Mouse (Mus musculus) forebrain, embryonic 15.5 days (tissue): ENCODE data around the gene Slc37a1. TPM values are rescaled to one million over a fixed set of nuclear protein-coding genes. Genes with fewer than 3 reads are reported as not detected.
A peak's percentile ranks its signal among the peaks of the same experiment; 100 is the strongest.

ENCODE experiments used
- ATAC-seq: fragments of 200-750 bp; cut with Nextera tagmentation; replicated peaks from 2 replicates; pipeline ENCODE4 v1.8.0; 2017; ENCODE audit warnings: mild to moderate bottlenecking, moderate TSS enrichment, moderate library complexity
- H3K27ac ChIP-seq: fragments of 300-500 bp; sonication (generic); replicated peaks from 2 replicates; pipeline ENCODE4 v1.5.1; 2015; ENCODE audit warnings: mild to moderate bottlenecking, inconsistent platforms
- H3K27me3 ChIP-seq: fragments of 300-500 bp; sonication (generic); 2 replicates; pipeline ENCODE4 v1.6.1; 2015; ENCODE audit warnings: inconsistent platforms
- H3K36me3 ChIP-seq: fragments of 300-500 bp; sonication (generic); 2 replicates; pipeline ENCODE4 v1.6.1; 2015; ENCODE audit warnings: mild to moderate bottlenecking, inconsistent platforms
- H3K4me1 ChIP-seq: fragments of 300-500 bp; sonication (generic); 2 replicates; pipeline ENCODE4 v1.6.1; 2015; ENCODE audit warnings: inconsistent platforms
- H3K4me2 ChIP-seq: fragments of 300-500 bp; sonication (generic); replicated peaks from 2 replicates; pipeline ENCODE4 v1.6.1; 2015; ENCODE audit warnings: mild to moderate bottlenecking, inconsistent platforms
- H3K4me3 ChIP-seq: fragments of 300-500 bp; sonication (generic); 2 replicates; pipeline ENCODE4 v1.5.1; 2015; ENCODE audit warnings: mild to moderate bottlenecking, inconsistent platforms
- H3K9ac ChIP-seq: fragments of 300-500 bp; sonication (generic); replicated peaks from 2 replicates; pipeline ENCODE4 v1.6.1; 2015; ENCODE audit warnings: mild to moderate bottlenecking, inconsistent platforms
- H3K9me3 ChIP-seq: fragments of 300-500 bp; sonication (generic); 2 replicates; pipeline ENCODE4 v1.6.1; 2016; ENCODE audit warnings: inconsistent platforms
- WGBS: fragments of 180-500 bp; shearing (Covaris S2); methylation state at CpG from one replicate; pipeline ENCODE4 v1.1.7; 2015; ENCODE audit warnings: mixed read lengths; 5-methylcytosine and 5-hydroxymethylcytosine counted together
- polyA plus RNA-seq: library from polyadenylated mRNA; unstranded; fragments of >200 nt; fragmentation: Nextera tagmentation; extraction: Ambion mirVana; gene quantifications from 2 replicates; pipeline ENCODE4 v1.2.1, GENCODE M21; 2015

Slc37a1 gene
- polyA plus RNA-seq, 1 experiment from 2014 or later: 12.5 TPM

GRCm38 (mm10) chr17:31326220-31326852, 39.7 kb downstream of the Slc37a1 start:
- Histone ChIP-seq H3K27me3 (no peaks in the 10 kb centered on the region), H3K4me2 (no peak overlapping the region), H3K9me3 (no peaks in the 10 kb centered on the region), H3K4me1 (peaks cover 9% of the 10 kb centered on the region; the same call in 1 of the 2 replicates), H3K36me3 (no peaks in the 10 kb centered on the region), H3K9ac (no peak overlapping the region), H3K27ac (0 out of 2 replicates have a peak overlapping the region, but pooled peaks have one; percentile 5), H3K4me3 (no peak overlapping the region)
- 45% methylated on average over 9 of the region's 9 CpGs for WGBS
- no peak for ATAC-seq

- Histone ChIP-seq H3K4me1 (peaks cover 7% of the 10 kb centered on the region; the same call in 1 of the 2 replicates), H3K4me3 (no peak overlapping the region), H3K27me3 (no peaks in the 10 kb centered on the region), H3K9me3 (no peaks in the 10 kb centered on the region), H3K9ac (no peak overlapping the region), H3K36me3 (no peaks in the 10 kb centered on the region), H3K27ac (no peak overlapping the region), H3K4me2 (no peak overlapping the region)
- ATAC-seq: no peak
- 78% methylated on average over 4 of the region's 4 CpGs for WGBS
These were observed 41.9 kb downstream of the Slc37a1 start for GRCm38 (mm10) chr17:31328466-31328865.

GRCm38 (mm10) chr17:31330622-31331021, 44.0 kb downstream of the Slc37a1 start:
- Histone ChIP-seq H3K9me3 (no peaks in the 10 kb centered on the region), H3K4me2 (no peak overlapping the region), H3K27me3 (no peaks in the 10 kb centered on the region), H3K4me3 (no peak overlapping the region), H3K36me3 (no peaks in the 10 kb centered on the region), H3K4me1 (peaks cover 16% of the 10 kb centered on the region), H3K9ac (no peak overlapping the region), H3K27ac (no peak overlapping the region)
- 31% methylated on average over 4 of the region's 4 CpGs for WGBS
- no peak; the same call in 1 of the 2 replicates for ATAC-seq

- ATAC-seq: no peak
- Histone ChIP-seq H3K9ac (no peak overlapping the region), H3K27ac (no peak overlapping the region), H3K27me3 (no peaks in the 10 kb centered on the region), H3K4me3 (no peak overlapping the region), H3K4me1 (peaks cover 15% of the 10 kb centered on the region), H3K36me3 (no peaks in the 10 kb centered on the region), H3K9me3 (no peaks in the 10 kb centered on the region), H3K4me2 (no peak overlapping the region)
- 88% methylated on average over 6 of the region's 6 CpGs for WGBS
These were observed 44.7 kb downstream of the Slc37a1 start for GRCm38 (mm10) chr17:31331273-31331672.

- ATAC-seq: no peak
These were observed 45.3 kb downstream of the Slc37a1 start for GRCm38 (mm10) chr17:31331920-31332319.

GRCm38 (mm10) chr17:31332333-31332732, 45.7 kb downstream of the Slc37a1 start:
- Histone ChIP-seq H3K27ac (no peak overlapping the region), H3K4me2 (no peak overlapping the region), H3K9me3 (no peaks in the 10 kb centered on the region), H3K27me3 (no peaks in the 10 kb centered on the region), H3K36me3 (no peaks in the 10 kb centered on the region), H3K4me3 (no peak overlapping the region), H3K9ac (no peak overlapping the region), H3K4me1 (peaks cover 8% of the 10 kb centered on the region)
- no peak for ATAC-seq
- WGBS: 43% methylated on average over 1 of the region's 1 CpGs

More at GRCm38 (mm10) chr17:31331920-31332319, 45.3 kb downstream of the Slc37a1 start:
- Histone ChIP-seq H3K27ac (no peak overlapping the region), H3K9ac (no peak overlapping the region), H3K4me2 (no peak overlapping the region), H3K36me3 (no peaks in the 10 kb centered on the region), H3K4me3 (no peak overlapping the region), H3K27me3 (no peaks in the 10 kb centered on the region), H3K4me1 (peaks cover 8% of the 10 kb centered on the region), H3K9me3 (no peaks in the 10 kb centered on the region)
- 57% methylated on average over 3 of the region's 3 CpGs for WGBS

GRCm38 (mm10) chr17:31334509-31335260, 48.1 kb downstream of the Slc37a1 start:
- Histone ChIP-seq H3K27me3 (no peaks in the 10 kb centered on the region), H3K36me3 (no peaks in the 10 kb centered on the region), H3K27ac (peak overlapping the region; percentile 57), H3K4me2 (no peak overlapping the region), H3K4me3 (no peak overlapping the region), H3K9ac (no peak overlapping the region), H3K9me3 (no peaks in the 10 kb centered on the region), H3K4me1 (peaks cover 8% of the 10 kb centered on the region)
- 79% methylated on average over 11 of the region's 11 CpGs for WGBS
- peak; percentile 68; the same call in 1 of the 2 replicates for ATAC-seq

- peaks cover 8% of the 10 kb centered on the region for H3K4me1 ChIP-seq
- no peak overlapping the region for H3K4me2 ChIP-seq
- no peaks in the 10 kb centered on the region for H3K9me3 ChIP-seq
- no peak overlapping the region for H3K9ac ChIP-seq
- H3K27me3 ChIP-seq: no peaks in the 10 kb centered on the region
- H3K27ac ChIP-seq: no peak overlapping the region
- no peak overlapping the region for H3K4me3 ChIP-seq
- 84% methylated on average over 22 of the region's 22 CpGs for WGBS
- H3K36me3 ChIP-seq: no peaks in the 10 kb centered on the region
- ATAC-seq: no peak
These were observed 48.9 kb downstream of the Slc37a1 start for GRCm38 (mm10) chr17:31335344-31336080.

- no peak overlapping the region for H3K4me3 ChIP-seq
- no peak overlapping the region for H3K4me2 ChIP-seq
- H3K27me3 ChIP-seq: no peaks in the 10 kb centered on the region
- H3K27ac ChIP-seq: no peak overlapping the region
- WGBS: 92% methylated on average over 2 of the region's 2 CpGs
- H3K4me1 ChIP-seq: no peaks in the 10 kb centered on the region
- ATAC-seq: no peak
- H3K36me3 ChIP-seq: no peaks in the 10 kb centered on the region
- no peaks in the 10 kb centered on the region for H3K9me3 ChIP-seq
- H3K9ac ChIP-seq: no peak overlapping the region
These were observed 53.2 kb downstream of the Slc37a1 start for GRCm38 (mm10) chr17:31339769-31340168.

GRCm38 (mm10) chr17:31342191-31342590, 55.6 kb downstream of the Slc37a1 start:
- Histone ChIP-seq H3K4me1 (no peaks in the 10 kb centered on the region), H3K9me3 (no peaks in the 10 kb centered on the region), H3K27me3 (no peaks in the 10 kb centered on the region), H3K9ac (no peak overlapping the region), H3K27ac (no peak overlapping the region), H3K4me2 (no peak overlapping the region), H3K36me3 (no peaks in the 10 kb centered on the region), H3K4me3 (no peak overlapping the region)
- 64% methylated on average over 6 of the region's 6 CpGs for WGBS
- no peak for ATAC-seq

GRCm38 (mm10) chr17:31344172-31344801, 57.7 kb downstream of the Slc37a1 start:
- whole genome bisulfite sequencing: 51% methylated on average over 5 of the region's 5 CpGs
- Histone ChIP-seq H3K9ac (no peak overlapping the region), H3K36me3 (no peaks in the 10 kb centered on the region), H3K9me3 (no peaks in the 10 kb centered on the region), H3K27me3 (no peaks in the 10 kb centered on the region), H3K27ac (no peak overlapping the region), H3K4me3 (no peak overlapping the region), H3K4me1 (peaks cover 14% of the 10 kb centered on the region), H3K4me2 (no peak overlapping the region)
- no peak for ATAC-seq

- Histone ChIP-seq H3K9ac (no peak overlapping the region), H3K27ac (no peak overlapping the region), H3K27me3 (no peaks in the 10 kb centered on the region), H3K4me2 (no peak overlapping the region), H3K4me3 (no peak overlapping the region), H3K36me3 (no peaks in the 10 kb centered on the region), H3K4me1 (peaks cover 19% of the 10 kb centered on the region), H3K9me3 (no peaks in the 10 kb centered on the region)
- ATAC-seq: no peak
- 89% methylated on average over 3 of the region's 3 CpGs for WGBS
These were observed 58.2 kb downstream of the Slc37a1 start for GRCm38 (mm10) chr17:31344816-31345215.
